Mouse (Mus musculus): ENCODE data around the gene Tbcb. TPM values are rescaled to one million over a fixed set of nuclear protein-coding genes. Genes with fewer than 3 reads are reported as not detected.

Tbcb gene
- 292 and 299 TPM in 2 replicates for polyA plus RNA-seq (2016; fragmentation: Nextera tagmentation; extraction: Ambion mirVana)

GRCm38 (mm10) chr7:30231669-30232454 is at the start of gene Tbcb, which contains the start of gene Polr2i:
Gene Tbcb (minus strand): TSS chr7:30232272.
Gene Polr2i (plus strand): TSS chr7:30231948.
- peak within 1 kb of the TSS; percentile 89; the same call in 1 of the 2 replicates for H3K27ac ChIP-seq
- peak within 1 kb of the TSS; percentile 72 for H3K9ac ChIP-seq
- no peaks in the 10 kb centered on the region for H3K27me3 ChIP-seq (replicated peaks)
- peak within 1 kb of the TSS; percentile 59 for H3K4me3 ChIP-seq
- WGBS: under 1% methylated on average over 67 of the region's 67 CpGs
- peaks cover 20% of the 10 kb centered on the region for H3K4me1 ChIP-seq
- peak; percentile 94 for ATAC-seq (ENCODE audit: low FRiP score, low read depth)
- no peaks in the 10 kb centered on the region for H3K9me3 ChIP-seq
- peaks cover 38% of the 10 kb centered on the region for H3K36me3 ChIP-seq
- peak within 1 kb of the TSS; percentile 64 for H3K4me2 ChIP-seq (replicated peaks)

- peaks cover 6% of the 10 kb centered on the region; the same call in 1 of the 2 replicates for H3K4me1 ChIP-seq
- no peak overlapping the region for H3K9ac ChIP-seq
- H3K27me3 ChIP-seq (replicated peaks): no peaks in the 10 kb centered on the region
- no peaks in the 10 kb centered on the region for H3K9me3 ChIP-seq
- no peaks in the 10 kb centered on the region; the same call in 1 of the 2 replicates for H3K36me3 ChIP-seq
- H3K4me3 ChIP-seq: no peak overlapping the region
- H3K27ac ChIP-seq: no peak overlapping the region
- no peak for ATAC-seq (ENCODE audit: low FRiP score, low read depth)
- WGBS: 85% methylated on average over 4 of the region's 4 CpGs
- H3K4me2 ChIP-seq (replicated peaks): peak overlapping the region; percentile 92
Measured at GRCm38 (mm10) chr7:30281522-30281921, 49.5 kb upstream of the Tbcb start.

- H3K4me2 ChIP-seq (replicated peaks): peak overlapping the region; percentile 92
- ATAC-seq (ENCODE audit: low FRiP score, low read depth): peak; percentile 91
Measured at GRCm38 (mm10) chr7:30280670-30281138, 48.6 kb upstream of the Tbcb start.

GRCm38 (mm10) chr7:30279951-30280669 is 48.0 kb upstream of the Tbcb start, which contains the start of the genes Thap8 and Wdr62:
Gene Thap8 (plus strand): TSS chr7:30280094.
Gene Wdr62 (minus strand): TSS chr7:30280419.
- WGBS: under 1% methylated on average over 49 of the region's 49 CpGs
- peak within 1 kb of the TSS; percentile 85 for H3K27ac ChIP-seq
- peak; percentile 96 for ATAC-seq (ENCODE audit: low FRiP score, low read depth)
- H3K9me3 ChIP-seq: no peaks in the 10 kb centered on the region
- H3K36me3 ChIP-seq: no peaks in the 10 kb centered on the region; the same call in 1 of the 2 replicates
- H3K9ac ChIP-seq: peak within 1 kb of the TSS; percentile 56
- H3K27me3 ChIP-seq (replicated peaks): no peaks in the 10 kb centered on the region
- H3K4me1 ChIP-seq: peaks cover 6% of the 10 kb centered on the region; the same call in 1 of the 2 replicates
- peak within 1 kb of the TSS; percentile 66 for H3K4me3 ChIP-seq
- H3K4me2 ChIP-seq (replicated peaks): peak within 1 kb of the TSS; percentile 92

More at GRCm38 (mm10) chr7:30280670-30281138, 48.6 kb upstream of the Tbcb start:
- no peaks in the 10 kb centered on the region; the same call in 1 of the 2 replicates for H3K36me3 ChIP-seq
- peak overlapping the region; percentile 51 for H3K9ac ChIP-seq
- WGBS: under 1% methylated on average over 20 of the region's 20 CpGs
- H3K27ac ChIP-seq: peak overlapping the region; percentile 85
- H3K9me3 ChIP-seq: no peaks in the 10 kb centered on the region
- H3K4me3 ChIP-seq: peak overlapping the region; percentile 66
- peaks cover 6% of the 10 kb centered on the region; the same call in 1 of the 2 replicates for H3K4me1 ChIP-seq
- H3K27me3 ChIP-seq (replicated peaks): no peaks in the 10 kb centered on the region

- peaks cover 6% of the 10 kb centered on the region; the same call in 1 of the 2 replicates for H3K4me1 ChIP-seq
- no peak for ATAC-seq (ENCODE audit: low FRiP score, low read depth)
- no peaks in the 10 kb centered on the region for H3K27me3 ChIP-seq (replicated peaks)
- H3K27ac ChIP-seq: no peak overlapping the region
- no peaks in the 10 kb centered on the region for H3K9me3 ChIP-seq
- H3K9ac ChIP-seq: no peak overlapping the region
- WGBS: under 1% methylated on average over 6 of the region's 6 CpGs
- H3K36me3 ChIP-seq: no peaks in the 10 kb centered on the region; the same call in 1 of the 2 replicates
- peak overlapping the region; percentile 66 for H3K4me3 ChIP-seq
- peak overlapping the region; percentile 92 for H3K4me2 ChIP-seq (replicated peaks)
Measured at GRCm38 (mm10) chr7:30279536-30279935, 47.5 kb upstream of the Tbcb start.

GRCm38 (mm10) chr7:30278911-30279310 is 46.8 kb upstream of the Tbcb start:
- Histone ChIP-seq H3K4me1 (peaks cover 6% of the 10 kb centered on the region; the same call in 1 of the 2 replicates), H3K4me2 (replicated peaks) (peak overlapping the region; percentile 92), H3K27ac (no peak overlapping the region), H3K4me3 (no peak overlapping the region), H3K27me3 (replicated peaks) (no peaks in the 10 kb centered on the region), H3K36me3 (no peaks in the 10 kb centered on the region; the same call in 1 of the 2 replicates), H3K9ac (no peak overlapping the region), H3K9me3 (no peaks in the 10 kb centered on the region)
- 55% methylated on average over 2 of the region's 2 CpGs for WGBS
- ATAC-seq (ENCODE audit: low FRiP score, low read depth): no peak

GRCm38 (mm10) chr7:30274383-30274782 is 42.3 kb upstream of the Tbcb start:
- Histone ChIP-seq H3K9ac (no peak overlapping the region), H3K27ac (no peak overlapping the region), H3K4me2 (replicated peaks) (no peak overlapping the region), H3K27me3 (replicated peaks) (no peaks in the 10 kb centered on the region), H3K4me1 (peaks cover 3% of the 10 kb centered on the region; the same call in 1 of the 2 replicates), H3K9me3 (no peaks in the 10 kb centered on the region), H3K36me3 (peaks cover 15% of the 10 kb centered on the region), H3K4me3 (no peak overlapping the region)
- ATAC-seq (ENCODE audit: low FRiP score, low read depth): no peak
- WGBS: 82% methylated on average over 6 of the region's 6 CpGs

- 93% methylated on average over 4 of the region's 4 CpGs for WGBS
- H3K9ac ChIP-seq: no peak overlapping the region
- H3K27me3 ChIP-seq (replicated peaks): no peaks in the 10 kb centered on the region
- no peaks in the 10 kb centered on the region for H3K4me1 ChIP-seq
- peaks cover 23% of the 10 kb centered on the region for H3K36me3 ChIP-seq
- H3K9me3 ChIP-seq: no peaks in the 10 kb centered on the region
- no peak for ATAC-seq (ENCODE audit: low FRiP score, low read depth)
- no peak overlapping the region for H3K4me2 ChIP-seq (replicated peaks)
- no peak overlapping the region for H3K4me3 ChIP-seq
- no peak overlapping the region for H3K27ac ChIP-seq
Measured at GRCm38 (mm10) chr7:30269641-30270040, 37.6 kb upstream of the Tbcb start.

- Histone ChIP-seq H3K4me2 (replicated peaks) (no peak overlapping the region), H3K4me1 (no peaks in the 10 kb centered on the region), H3K36me3 (peaks cover 27% of the 10 kb centered on the region), H3K27ac (no peak overlapping the region), H3K4me3 (no peak overlapping the region), H3K27me3 (replicated peaks) (no peaks in the 10 kb centered on the region), H3K9ac (no peak overlapping the region), H3K9me3 (no peaks in the 10 kb centered on the region)
- WGBS: 90% methylated on average over 3 of the region's 3 CpGs
- ATAC-seq (ENCODE audit: low FRiP score, low read depth): no peak
Measured at GRCm38 (mm10) chr7:30266780-30267179, 34.7 kb upstream of the Tbcb start.

- WGBS: 88% methylated on average over 7 of the region's 7 CpGs
Measured at GRCm38 (mm10) chr7:30265935-30266334, 33.9 kb upstream of the Tbcb start.

GRCm38 (mm10) chr7:30265531-30265930 is 33.5 kb upstream of the Tbcb start:
- Histone ChIP-seq H3K9ac (no peak overlapping the region), H3K4me2 (replicated peaks) (no peak overlapping the region), H3K27me3 (replicated peaks) (no peaks in the 10 kb centered on the region), H3K36me3 (peaks cover 30% of the 10 kb centered on the region), H3K9me3 (no peaks in the 10 kb centered on the region), H3K4me3 (no peak overlapping the region), H3K4me1 (no peaks in the 10 kb centered on the region), H3K27ac (no peak overlapping the region)
- ATAC-seq (ENCODE audit: low FRiP score, low read depth): no peak
- 93% methylated on average over 5 of the region's 5 CpGs for WGBS

More at GRCm38 (mm10) chr7:30265935-30266334, 33.9 kb upstream of the Tbcb start:
- Histone ChIP-seq H3K9me3 (no peaks in the 10 kb centered on the region), H3K36me3 (peaks cover 30% of the 10 kb centered on the region), H3K9ac (no peak overlapping the region), H3K27me3 (replicated peaks) (no peaks in the 10 kb centered on the region), H3K27ac (no peak overlapping the region), H3K4me1 (no peaks in the 10 kb centered on the region), H3K4me3 (no peak overlapping the region), H3K4me2 (replicated peaks) (no peak overlapping the region)
- no peak for ATAC-seq (ENCODE audit: low FRiP score, low read depth)

- no peak overlapping the region for H3K4me3 ChIP-seq
- no peak overlapping the region for H3K9ac ChIP-seq
- no peaks in the 10 kb centered on the region for H3K9me3 ChIP-seq
- no peak for ATAC-seq (ENCODE audit: low FRiP score, low read depth)
- H3K27me3 ChIP-seq (replicated peaks): no peaks in the 10 kb centered on the region
- WGBS: 83% methylated on average over 2 of the region's 2 CpGs
- H3K4me2 ChIP-seq (replicated peaks): no peak overlapping the region
- H3K4me1 ChIP-seq: no peaks in the 10 kb centered on the region
- no peak overlapping the region for H3K27ac ChIP-seq
- peaks cover 28% of the 10 kb centered on the region for H3K36me3 ChIP-seq
Measured at GRCm38 (mm10) chr7:30265041-30265440, 33.0 kb upstream of the Tbcb start.
